Mouse (Mus musculus): ENCODE measurements around the gene Ypel1. TPM values are rescaled to one million over a fixed set of nuclear protein-coding genes. Genes with fewer than 3 reads are reported as not detected.

Ypel1 gene
- 4.2 and 4.5 TPM in 2 replicates for polyA plus RNA-seq (2012; rRNA removed)

DNA sequence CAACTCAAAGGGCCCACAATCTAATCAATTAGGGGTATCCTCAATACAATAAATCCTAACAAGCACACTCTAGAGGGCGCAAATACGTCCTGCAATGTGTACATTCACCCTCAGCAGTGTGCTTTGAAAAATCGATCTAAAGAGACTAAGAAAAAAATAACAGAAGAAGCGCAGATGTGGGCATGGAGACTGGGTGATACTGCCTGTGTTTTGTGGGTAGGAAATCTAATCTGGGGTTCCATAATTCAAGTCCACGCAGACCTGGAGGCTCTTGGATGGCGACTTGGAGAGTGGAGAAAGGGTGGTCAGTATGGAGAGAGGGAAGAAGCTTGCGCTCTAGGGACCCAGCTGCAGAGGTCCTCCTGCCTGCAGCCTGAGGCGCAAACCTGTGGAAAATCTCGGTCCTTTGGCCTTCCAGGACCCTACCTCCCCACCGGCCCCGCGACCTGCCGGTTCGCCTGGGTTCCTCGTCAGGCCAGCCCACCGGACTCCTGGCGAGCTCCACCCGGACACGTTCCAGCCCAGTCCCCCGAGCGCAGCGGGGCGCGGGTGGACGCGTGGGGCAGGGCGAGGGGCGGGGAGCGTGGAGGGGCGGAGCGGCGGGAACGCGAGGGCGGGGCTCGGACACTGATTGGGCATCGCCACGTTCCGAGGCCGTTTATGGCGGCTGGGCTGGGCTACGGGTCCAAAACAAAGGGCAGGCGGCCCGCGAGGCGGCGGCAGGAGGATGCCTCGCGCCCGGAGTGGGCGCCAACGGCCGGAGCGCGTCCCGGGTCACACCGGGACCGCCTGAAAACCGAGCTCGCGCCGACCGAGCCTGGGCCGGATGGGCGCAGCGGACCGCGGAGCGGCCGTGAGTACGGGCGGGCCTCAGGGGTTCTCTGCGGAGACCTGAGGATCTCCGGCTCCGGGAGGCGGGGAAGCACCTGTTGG is at the start of gene Ypel1:
TSS of gene Ypel1 (plus strand) at position 186 of the 933 bp plus-strand sequence.
- peak; percentile 87 for DNase-seq (ENCODE audit: low spot score)

DNA sequence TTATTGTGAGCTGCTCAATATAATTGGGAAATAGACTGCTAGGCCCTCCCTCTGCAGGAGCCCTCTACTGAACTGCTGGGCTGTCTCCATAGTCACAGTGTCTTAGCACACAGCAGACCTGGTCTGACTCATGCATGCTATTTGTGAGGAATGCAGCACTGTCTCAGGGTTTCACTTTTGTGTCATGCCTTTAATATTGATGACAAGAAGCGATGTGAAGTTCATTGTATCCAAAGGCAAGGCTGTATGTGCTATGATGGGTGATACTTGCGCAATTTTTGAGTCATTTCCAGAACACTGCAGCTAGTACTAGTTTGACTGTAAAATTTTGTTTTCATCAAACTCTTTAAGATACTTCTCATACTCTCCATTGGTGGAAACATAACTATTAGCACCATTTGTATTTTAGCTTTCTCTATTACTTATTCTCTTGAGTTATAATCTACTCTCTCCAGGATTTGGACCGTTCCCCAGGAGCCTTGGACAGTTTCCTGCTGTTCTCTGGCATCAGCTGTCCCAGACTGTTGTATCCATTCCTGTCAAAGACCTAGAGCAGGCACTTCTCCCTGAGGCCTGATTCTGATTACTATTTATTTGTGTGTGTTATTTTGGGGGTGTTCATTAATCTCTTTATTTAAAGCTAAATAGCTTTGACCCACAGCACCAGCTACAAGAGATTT is 44.9 kb upstream of the Ypel1 start:
- no peak for DNase-seq (ENCODE audit: low spot score)

DNA sequence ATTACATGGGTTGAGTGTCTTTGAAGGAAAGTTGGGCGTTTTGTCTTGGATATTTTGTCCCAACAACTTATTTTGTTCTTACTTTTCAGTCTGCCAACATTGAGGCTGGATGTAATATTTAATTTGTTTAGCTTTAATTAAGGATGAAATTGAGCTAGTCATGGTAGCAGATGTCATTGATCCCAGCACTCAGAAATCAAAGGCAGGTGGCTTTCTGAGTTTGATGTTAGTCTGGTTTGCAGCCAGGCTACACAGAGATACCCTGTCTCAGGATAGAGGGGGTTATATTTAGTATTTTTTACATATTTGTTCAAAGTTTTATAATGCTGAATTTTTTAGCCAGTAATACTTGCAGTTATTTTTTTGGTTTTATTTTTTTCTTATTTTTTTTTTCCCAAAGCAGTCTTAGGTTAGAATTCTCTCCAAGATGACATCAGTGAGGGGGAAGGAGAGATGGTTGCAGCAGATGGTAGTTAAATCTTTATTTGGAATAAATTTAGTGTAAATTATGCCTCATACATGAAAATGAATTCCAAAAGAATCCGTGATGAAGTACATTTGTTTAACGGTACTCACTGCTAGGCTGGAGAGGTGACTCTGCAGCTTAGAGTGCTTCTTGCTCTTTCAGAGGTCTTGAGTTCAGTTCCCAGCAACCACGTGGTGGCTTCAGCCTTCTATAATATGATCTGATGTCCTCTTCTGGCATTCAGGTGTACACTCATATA is 39.4 kb upstream of the Ypel1 start:
- no peak for DNase-seq (ENCODE audit: low spot score)

DNA sequence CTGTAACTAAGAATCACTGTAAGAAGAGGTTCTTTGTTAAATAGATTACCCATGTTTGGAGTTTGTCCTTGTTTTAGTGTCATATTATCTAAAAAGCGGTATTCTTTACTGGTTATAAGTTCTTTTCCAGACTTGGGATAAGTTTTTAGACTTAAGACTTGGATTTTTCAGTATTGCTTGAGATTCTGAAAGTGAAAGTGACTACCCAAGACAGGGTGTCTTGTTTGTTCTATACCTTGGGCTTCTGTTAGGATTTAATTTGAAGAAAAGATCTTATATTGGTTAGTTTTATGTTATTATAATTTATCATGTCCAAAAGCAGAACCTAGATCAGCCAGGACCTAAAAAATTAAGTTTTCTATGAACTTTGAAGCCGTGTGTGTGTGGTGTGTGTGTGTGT is 35.7 kb upstream of the Ypel1 start:
- DNase-seq (ENCODE audit: low spot score) = no peak

DNA sequence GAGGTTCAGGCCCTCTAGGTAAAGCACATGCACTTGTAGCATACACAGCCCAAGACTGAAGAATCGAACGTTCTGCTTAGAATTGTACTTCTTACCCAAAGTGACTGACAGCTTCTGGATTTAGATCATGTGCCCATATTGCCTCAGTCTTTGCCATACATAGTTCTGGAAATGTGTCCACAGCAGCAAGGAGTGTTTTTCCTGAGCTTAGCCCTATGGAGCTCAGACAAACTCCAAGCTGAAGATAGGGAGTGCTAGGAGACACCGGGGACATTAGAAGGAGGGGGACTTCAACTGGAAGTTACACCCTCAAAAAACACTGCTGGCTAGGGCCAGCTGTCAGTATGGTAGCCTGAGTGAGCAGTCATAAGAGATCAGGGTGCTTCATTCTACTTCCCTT is 28.8 kb upstream of the Ypel1 start:
- DNase-seq (ENCODE audit: low spot score) = no peak

DNA sequence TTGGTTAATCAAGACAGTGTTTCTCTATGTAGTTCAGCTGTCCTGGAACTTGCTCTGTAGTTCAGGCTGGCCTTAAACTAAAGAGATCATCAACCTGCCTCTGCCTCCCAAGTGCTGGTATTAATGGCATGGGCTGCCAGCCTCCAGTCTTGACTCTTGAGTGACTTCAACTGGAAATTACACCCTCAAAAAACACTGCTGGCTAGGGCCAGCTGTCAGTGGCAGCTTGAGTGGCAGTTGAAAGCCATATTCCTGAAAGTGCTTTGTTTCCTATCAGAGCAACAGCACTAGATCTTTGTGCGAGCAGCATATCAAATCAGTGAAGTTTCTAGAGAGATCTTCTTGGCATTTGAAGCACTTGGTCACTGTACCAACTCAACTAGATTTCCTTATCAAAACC is 28.1 kb upstream of the Ypel1 start:
- DNase-seq (ENCODE audit: low spot score) = no peak

DNA sequence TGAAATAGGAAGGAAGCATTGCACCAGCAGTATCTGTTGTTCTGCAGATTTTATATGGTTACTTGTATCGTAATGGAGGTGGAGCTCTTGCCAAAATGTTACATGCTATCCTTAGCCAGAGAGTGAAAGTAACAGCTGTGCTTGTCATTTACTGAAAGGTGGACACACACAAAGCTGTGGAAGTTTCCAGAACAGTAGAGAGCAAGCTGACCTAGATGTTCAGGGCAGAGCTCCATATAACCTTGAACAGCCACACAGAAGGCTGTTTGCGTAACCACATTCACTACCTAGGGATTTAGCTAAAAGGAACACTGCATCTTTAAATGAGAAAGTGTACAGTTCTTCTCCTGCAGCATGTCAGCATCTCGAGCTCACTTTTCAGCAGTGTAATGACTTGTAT is 25.2 kb upstream of the Ypel1 start:
- no peak for DNase-seq (ENCODE audit: low spot score)

DNA sequence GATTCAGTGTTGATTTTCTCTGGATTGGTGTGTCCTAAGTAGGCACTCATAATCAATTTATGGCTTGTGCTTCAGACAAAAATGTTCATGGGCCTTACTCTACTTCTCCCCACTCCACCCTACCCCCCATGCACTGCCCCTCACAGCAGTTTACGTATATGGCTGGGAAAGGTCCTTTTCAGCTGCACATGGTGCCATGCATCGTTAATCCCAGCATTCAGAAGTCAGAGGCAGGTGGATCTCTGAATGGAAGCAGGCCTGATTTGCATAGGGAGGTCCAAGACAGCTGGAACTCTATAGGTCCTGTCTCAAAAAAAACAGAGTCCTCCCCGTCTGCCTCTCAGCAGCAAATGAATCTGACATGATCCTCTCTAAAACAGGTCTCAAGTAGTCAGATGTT is 24.2 kb upstream of the Ypel1 start:
- DNase-seq (ENCODE audit: low spot score) = no peak

DNA sequence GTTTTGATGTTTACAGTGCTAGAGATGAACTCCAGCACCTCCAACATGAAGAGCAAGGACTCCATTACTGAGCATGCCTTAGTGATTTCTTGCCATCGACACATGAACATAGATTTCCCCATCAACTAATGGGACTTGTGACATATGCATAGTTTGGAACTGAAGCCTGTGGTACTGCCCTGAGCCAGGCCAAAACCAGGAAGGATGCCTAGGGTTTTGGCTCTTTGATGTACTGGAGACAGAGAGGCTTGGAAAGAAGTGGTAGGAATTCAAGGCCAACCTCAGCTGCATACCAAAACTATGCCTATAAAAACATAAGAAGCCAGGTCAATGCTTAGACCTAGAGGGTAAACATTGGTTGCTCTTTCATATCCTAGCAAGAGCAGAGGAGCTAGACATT is 19.6 kb upstream of the Ypel1 start:
- no peak for DNase-seq (ENCODE audit: low spot score)

DNA sequence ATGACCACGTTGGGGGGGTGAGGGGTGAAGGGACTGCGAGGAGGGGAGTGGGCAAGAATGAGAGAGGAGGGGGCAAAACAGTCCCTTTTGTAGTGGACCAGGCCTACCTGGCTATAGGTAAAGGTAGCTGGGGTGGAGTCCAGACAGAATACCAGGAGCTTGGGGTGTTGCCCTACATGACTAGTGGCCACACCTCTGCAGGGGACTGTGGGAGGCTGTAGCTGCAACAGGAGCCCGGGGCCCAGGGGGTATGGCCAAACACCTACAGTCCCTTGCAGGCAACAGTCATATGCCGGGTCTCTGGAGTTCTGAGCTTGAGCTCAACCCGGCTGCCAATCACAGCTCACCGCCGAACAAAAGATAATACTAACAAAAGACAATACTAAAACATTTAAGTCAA is 17.4 kb upstream of the Ypel1 start:
- no peak for DNase-seq (ENCODE audit: low spot score)

DNA sequence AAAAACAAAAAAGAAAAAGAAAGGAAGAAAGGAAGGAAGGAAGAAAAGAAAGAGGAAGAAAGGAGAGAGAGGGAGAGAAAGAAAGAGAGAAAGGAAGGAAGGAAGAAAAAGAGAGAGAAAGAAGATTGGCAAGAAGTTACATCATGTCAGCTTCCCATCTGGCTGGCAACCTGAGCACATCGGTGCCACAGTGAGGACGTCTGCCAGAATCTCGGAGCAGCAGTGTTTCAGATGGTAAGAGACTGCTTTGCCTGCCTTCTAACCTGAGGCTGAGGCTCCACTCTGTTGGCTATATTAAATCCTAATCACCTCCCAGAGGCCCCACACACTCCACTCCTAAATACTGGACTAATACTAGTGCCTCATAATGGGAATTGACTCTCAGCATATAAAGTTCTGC is 15.6 kb upstream of the Ypel1 start:
- no peak for DNase-seq (ENCODE audit: low spot score)

DNA sequence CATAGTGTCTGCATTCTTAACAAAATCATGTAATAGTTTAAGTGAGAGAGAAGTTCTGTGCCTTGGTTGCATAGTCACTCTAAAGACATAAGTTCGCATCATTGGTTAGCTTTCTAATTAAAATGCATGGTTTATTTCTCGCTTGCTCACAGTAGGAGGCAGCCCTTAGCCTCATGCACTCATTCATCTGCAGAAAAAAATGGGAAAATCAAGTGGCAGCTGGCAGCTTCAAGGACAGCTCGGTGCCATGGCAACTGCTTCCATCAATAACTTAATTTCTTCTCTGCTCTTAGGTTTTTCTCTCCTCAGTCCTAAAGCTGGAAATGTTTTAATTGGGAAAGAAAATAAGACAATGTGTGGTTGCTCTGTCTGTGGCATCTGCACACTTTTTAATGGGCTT is 13.9 kb upstream of the Ypel1 start:
- DNase-seq (ENCODE audit: low spot score) = no peak

DNA sequence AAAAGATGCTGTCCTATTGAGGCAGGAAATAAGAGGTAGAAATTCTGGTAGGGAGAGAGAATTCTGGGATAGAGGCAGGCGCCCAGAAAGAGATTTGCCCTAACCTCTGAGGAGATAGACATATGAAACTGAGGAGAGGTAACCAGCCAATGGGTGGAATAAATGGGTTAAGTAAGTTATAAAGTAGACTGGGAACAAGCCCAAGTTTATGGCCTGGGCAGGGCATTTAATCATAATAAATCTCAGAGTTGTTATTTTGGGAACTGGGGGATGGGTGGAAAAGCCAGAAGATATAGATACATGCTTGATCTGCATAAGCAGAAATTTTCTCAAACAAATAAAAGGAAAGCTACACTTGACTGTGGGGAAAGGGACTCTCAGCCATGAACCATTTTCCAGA is 7.2 kb upstream of the Ypel1 start:
- no peak for DNase-seq (ENCODE audit: low spot score)

DNA sequence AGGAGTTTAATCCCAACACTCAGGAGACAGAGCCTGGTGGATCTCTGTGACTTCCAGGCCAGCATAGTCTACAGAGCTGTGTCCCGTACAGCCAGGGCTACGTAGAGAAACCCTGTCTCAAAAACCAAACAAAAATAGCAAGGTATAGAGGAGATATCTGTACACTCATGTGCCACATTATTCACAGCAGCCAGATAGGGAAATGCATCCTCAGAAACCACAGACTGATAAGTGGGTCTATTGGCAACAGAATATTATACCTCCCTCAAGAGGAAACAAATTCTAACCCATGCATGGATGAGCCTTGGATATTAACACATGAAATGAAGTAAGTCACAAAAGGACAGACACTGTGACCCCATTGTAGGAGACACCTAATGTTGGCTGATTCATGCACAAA is 1.9 kb upstream of the Ypel1 start:
- DNase-seq (ENCODE audit: low spot score) = no peak

DNA sequence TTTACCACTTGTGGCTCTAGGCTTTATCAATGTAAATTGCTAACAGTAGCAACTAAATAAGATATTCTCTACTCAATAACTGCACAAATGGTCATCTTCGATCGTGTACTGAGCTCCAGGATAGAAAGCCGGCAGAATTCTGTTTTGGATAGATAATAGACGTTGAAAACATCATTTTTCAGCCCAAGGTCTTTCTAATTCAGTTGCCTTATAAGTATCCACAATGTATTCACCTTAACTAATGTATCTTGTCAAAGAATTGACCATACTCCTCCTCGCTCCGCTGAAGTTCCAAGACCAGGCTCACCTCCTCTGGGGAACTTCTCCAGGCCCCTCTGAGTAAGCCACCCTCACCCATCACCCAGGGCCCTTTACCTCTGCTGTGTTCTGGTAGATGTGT is 1.2 kb downstream of the Ypel1 start:
- no peak for DNase-seq (ENCODE audit: low spot score)

DNA sequence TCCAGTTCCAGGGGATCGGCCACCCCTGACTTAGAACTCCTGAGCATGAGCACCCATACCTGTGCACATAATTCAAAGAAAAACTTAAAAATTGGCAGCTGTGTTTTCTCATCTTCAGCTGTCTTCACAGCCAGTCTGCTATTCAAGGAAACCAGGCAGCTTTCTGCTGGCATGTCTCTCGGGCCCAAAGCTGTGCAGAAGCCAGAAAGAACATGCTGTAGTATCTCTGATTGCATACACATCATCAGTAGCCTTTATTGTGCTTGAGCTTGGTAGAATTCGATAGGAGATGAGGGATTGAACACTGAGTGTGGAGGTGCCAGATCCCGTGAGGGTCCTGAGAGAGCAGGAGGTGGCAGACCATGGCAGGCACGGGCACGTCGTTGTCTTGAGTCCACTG is 3.5 kb downstream of the Ypel1 start:
- DNase-seq (ENCODE audit: low spot score) = no peak

DNA sequence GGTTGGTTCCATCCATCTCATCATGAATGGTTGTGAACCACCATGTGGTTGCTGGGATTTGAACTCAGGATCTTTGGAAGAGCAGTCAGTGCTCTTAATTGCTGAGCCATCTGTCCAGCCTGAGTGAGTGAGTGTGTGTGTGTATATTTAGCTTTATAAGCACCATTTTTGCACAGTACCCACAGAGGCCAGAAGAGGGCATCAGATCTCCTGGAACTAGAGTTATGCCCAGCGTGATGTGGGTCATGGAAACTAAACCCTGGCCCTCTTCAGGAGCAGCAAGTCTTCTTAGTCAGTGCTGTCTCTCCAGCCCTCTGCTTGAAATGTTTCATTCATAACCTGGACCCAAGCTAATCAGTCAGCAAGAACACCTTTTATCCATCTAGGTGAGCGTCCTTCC is 6.8 kb downstream of the Ypel1 start:
- no peak for DNase-seq (ENCODE audit: low spot score)

DNA sequence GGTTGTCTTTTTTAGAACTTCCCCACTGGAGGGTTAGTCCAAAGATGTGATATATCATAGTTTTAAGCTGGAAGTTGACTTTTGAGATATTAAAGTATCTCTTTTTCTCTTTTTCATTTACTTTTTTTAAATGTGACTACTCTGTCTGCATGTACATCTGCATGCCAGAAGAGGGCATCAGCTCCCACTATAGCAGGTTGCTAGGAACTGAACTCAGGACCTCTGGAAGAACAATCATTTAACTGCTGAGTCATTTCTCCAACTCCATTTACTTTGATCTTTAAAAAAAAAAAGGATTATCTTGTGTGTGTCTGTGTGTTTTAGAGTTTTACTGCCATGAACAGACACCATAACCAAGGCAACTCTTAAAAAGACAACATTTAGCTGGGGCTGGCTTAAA is 7.4 kb downstream of the Ypel1 start:
- DNase-seq (ENCODE audit: low spot score) = no peak

DNA sequence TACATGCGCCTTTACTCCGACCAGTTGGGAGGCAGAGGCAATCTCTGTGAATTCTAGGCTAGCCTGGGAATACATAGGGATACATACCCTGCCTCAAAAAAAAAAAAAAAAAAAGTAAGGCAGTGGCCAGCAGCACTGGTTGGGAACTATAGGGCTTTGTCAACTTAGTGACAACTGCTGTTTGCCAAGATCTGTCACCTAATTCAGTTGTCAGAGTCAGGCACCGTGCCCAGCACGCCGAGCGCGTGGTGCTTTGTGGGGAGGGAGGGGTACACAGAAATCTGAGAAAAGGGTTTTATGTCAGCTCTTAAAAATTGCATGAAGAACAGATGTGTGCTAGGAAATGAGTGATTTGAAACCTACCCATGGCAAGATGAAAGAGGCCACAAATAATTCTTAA is 8.6 kb downstream of the Ypel1 start:
- no peak for DNase-seq (ENCODE audit: low spot score)

DNA sequence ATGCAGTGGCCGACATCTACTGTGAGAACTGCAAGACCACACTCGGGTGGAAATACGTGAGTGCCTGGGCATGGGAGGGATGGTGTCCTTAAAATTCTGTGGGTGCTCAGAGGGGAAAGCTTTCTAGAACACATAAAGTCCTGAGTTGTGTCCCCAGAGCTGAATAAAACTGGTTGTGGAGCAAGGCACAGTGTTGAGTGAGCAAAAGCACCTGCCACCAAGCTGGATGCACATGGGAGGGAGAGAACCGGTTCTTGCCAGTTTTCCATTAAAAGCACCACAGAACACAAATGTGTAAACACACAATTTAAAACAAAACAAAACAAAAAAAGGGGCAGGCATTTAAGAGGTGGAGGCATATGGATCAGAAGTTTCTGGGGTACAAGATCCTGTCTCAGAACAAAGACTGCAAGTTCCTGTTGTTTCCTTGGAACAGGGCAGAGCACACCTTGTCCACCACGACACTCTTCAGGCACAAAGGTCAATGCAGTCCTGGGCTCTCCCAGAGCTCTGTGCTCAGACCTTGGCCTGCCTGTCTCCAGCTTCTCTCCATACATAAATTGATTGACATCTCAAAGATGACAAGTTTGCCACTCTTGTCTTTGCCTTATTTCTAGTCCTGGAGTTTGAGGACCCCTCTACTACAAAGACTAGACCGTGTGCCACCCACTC is 12.8 kb downstream of the Ypel1 start:
- no peak for DNase-seq (ENCODE audit: low spot score)

DNA sequence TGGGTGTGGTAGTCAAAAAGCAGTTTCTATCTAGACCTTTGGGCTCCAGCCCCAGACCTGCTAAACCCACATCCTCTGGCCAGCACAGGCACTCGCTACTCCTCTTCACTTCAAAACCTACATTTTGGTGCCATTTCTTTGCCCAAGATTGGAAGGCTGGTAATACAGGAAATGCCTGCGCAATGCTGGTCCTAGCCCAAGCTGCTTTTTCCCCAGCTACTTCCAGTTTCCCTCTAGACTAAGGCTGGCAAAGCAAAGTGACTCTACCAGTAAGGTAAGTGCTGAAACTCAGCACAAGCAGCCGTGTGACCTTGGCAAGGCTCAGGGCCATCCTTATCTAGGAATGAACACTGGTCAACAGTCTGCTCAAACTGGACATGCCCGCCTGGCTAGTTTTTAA is 16.1 kb downstream of the Ypel1 start:
- DNase-seq (ENCODE audit: low spot score) = no peak

DNA sequence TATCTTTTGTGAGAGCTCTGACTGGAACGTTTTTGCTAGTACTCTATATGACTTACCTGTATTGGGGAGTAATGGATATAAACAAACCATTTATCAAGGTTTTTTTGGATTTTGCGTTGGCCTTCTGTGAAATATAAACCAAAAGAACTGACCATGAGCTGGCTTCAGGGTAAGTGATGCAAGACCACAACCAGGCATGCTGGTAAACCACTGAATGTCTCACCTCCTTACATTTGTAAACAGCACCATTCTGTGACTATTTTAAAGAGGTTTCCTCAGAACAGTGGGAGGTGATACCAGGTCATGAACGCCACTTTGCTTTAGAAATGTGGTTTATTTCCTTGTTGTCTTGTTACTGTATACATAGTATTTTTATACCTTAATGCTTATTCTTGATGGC is 16.7 kb downstream of the Ypel1 start:
- no peak for DNase-seq (ENCODE audit: low spot score)

All from urinary bladder, adult 2 months (tissue).